Mouse (Mus musculus) frontal cortex, postnatal 36 days (tissue): ENCODE results near the gene Ltb4r2.
A peak's percentile ranks its signal among the peaks of the same experiment; 100 is the strongest.

Experiments
- DNase-seq, 2 experiments: peaks; one replicate each; pipeline ENCODE4 v3.0.0; 2022; ENCODE audit warnings: low spot score in 2 of 2

Gene Ltb4r2

DNA sequence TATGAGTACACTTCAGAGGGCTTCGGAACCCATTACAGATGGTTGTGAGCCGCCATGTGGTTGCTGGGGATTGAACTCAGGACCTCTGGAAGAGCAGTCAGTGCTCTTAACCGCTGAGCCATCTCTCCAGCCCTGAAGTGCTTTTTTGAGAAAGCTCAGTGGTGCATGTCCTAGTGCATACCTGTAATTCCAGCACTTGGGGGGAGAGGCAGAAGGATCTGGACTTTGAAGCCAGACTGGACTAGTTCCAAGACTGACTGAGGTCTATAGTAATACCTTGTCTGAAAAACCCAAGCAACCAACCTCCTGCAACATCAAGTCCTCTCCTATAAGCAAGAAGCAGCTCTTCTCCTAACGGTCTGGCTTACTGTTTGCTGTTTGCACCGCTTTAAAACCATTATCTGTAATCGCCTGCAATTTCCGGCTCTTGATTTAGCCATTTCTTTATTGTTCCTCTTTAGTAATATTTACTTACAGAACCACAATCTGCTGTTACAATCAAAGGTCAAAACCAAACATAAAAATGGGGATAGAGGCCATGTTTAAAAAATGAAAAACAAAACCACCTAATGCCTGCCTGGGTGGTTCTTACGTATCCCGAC lies 24.0 kb upstream of the Ltb4r2 start:
- DNase-seq, result no peak

DNA sequence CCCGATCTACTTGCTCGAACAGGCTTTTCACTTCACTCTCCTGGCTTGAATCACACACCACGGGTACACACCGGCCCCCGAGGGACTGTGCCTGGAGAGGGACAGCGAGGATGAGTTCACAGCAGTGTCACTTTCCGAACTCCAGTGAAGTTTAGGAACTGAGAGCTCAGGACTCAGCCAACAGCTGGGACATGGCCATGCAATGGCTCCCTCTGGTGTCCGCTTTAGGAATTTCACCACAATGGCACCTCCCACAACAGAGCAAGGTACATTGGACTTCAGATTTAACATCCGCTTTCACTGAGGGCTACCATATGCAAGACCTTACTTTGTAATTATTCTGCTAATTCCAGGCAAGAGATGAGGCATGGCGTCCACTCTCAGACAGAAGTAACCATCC lies 17.5 kb upstream of the Ltb4r2 start:
- DNase-seq, result peak; percentile 87 to 90

DNA sequence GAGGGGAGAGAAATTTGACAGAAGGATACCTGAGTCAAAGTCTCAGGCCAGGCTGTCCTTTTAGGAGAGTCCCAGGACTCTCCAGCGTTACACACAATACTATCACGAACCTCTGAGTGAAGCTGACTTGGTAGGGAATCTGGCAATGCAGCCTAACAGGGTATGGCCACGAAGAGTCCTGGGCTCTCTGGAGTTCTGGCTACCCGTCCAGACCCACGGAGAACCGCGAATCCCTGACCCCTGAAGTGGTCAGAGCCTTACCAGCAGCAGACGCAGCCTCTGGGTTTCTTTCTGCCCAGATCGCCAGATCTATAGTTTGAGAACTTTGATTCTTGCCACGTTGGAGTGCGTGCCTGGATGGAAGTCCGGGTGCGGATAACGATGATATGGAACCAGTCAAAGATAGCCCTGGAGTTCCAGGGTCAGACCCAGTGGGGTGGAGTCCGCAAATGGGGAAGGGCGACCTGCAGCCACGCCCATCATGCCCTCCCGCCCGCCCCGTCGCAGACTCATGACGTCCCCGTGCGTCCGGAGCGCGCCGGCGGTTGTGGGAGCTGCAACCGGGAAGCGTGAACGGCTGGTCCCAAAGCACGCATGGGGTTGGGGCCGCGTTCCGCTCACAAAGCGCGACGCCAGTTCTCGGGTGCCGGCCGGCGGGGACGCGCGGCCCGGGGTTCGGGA lies 15.9 kb upstream of the Ltb4r2 start, which contains the start of the genes Dhrs1 and Nop9:
TSS of gene Dhrs1 (minus strand) at position 511 of the 681 bp plus-strand sequence.
TSS of gene Nop9 (plus strand) at position 514 of the 681 bp plus-strand sequence.
- peak; percentile 84 to 86 for DNase-seq

DNA sequence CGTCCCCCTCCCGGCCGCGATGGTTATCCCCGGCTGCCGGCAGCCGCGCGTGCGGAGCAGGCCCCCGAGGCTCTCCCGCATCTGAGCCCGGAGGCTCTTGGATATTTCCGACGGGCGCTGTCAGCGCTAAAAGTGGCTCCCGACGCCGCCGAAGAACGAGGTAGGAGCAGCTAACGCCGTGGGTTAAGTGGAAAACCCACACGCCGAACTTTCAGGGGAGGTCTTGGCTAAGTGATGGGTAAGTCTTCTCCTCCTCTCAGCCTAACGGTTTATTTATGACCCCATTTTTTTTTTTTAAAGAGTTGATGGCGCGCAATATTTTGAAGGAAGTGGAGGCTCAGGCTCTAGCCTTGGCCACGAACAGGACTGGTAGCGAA lies 15.4 kb upstream of the Ltb4r2 start:
- DNase-seq, result no peak

DNA sequence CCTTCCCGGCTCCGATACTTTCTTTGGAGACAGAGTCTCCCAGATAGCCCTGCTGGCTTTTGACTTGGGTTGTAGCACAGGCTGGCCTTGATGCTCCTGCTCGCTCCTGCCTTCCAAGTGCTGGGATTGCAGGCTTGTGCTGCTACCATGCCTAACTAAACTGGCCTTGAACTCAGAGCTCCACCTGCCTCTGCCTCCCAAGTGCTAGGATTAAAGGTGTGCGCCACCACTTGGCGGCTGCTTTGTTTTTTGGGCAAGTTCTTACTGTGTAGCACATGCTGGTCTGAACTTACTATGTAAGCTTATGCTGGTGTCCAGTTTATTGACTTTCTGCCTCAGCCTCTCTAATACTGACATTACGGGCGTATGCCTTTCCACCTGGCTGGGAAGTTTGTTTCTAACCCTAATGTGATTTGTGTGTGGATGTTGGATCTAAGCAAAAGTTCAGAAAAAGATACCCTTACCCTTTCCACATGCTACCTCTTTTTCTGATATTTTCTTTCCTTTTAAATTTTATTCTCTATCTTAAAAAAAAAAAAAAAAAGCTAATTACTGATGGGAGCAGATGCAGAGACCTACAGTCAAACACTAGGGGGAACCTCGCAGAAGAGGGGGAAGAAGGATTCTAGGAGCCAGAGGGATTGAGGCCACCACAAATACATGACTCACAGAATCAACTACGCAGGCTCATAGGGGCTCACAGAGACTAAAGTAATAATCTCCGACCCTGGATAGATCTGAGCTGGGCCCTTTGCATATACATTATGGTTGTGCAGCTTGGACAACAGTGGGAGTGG lies 14.0 kb upstream of the Ltb4r2 start:
- DNase-seq, result no peak

DNA sequence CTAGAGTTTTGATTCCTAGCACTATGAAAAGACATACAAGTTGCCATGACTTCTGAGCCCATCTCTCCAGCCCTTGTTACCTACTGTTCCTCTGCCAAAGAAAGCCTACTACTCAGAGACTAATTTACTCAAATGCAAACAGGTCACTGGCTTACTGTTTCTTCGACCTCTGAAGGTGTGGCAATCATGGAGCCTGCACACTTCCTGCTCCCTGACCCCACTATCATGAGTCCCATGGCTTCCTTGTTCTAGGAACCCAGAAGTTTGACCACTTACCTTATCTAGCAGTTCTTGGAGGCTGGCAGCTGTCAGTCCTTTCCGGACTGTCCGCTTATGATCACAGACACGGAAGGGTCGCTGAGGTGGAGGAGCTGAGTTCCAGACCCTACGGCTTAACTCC lies 3.7 kb upstream of the Ltb4r2 start:
- DNase-seq, result no peak

DNA sequence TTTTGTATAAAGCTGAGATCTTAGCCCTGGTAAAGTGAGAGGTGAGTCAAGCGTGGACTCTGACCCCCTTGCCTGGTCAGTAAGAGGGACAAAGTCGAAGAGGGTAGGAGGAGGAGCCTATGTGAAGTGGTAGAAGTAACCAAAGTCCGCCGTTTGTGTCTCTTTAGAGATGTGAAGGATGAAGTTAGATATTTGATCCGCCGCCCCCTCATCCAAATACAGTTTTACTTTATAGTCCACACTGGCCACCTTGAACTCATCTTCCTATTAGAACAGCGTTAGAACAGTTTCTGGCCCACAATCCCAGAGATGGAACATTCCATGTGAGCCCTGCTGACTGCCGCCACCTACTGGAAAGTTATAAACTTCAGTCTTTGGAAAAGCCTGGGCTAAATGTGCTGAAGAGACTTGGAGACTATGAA lies 2.9 kb upstream of the Ltb4r2 start, which contains the start of gene Cideb:
TSS of gene Cideb (minus strand) at position 96 of the 422 bp plus-strand sequence.
- DNase-seq, result peak in 1 of 2 experiments; percentile 44

DNA sequence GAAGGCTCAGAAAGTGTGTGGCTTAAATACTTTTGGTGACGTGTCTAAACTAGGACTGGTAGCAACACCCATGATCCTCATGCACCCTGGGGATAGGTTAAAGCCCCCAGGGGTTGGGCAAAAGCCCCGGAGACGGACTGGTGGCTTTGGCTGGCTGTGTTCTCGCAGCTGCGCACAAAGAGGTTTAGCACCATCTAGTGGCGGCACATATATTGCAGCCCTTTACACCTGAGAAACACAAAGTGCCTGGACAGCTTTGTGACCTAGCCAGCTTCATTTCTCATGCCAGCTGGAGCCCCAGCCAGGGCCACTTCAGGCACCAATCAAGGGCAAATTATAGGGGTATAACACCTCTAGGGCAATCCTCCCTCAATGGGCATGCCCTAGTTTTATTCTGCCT lies 1.1 kb upstream of the Ltb4r2 start:
- peak; percentile 85 to 90 for DNase-seq

DNA sequence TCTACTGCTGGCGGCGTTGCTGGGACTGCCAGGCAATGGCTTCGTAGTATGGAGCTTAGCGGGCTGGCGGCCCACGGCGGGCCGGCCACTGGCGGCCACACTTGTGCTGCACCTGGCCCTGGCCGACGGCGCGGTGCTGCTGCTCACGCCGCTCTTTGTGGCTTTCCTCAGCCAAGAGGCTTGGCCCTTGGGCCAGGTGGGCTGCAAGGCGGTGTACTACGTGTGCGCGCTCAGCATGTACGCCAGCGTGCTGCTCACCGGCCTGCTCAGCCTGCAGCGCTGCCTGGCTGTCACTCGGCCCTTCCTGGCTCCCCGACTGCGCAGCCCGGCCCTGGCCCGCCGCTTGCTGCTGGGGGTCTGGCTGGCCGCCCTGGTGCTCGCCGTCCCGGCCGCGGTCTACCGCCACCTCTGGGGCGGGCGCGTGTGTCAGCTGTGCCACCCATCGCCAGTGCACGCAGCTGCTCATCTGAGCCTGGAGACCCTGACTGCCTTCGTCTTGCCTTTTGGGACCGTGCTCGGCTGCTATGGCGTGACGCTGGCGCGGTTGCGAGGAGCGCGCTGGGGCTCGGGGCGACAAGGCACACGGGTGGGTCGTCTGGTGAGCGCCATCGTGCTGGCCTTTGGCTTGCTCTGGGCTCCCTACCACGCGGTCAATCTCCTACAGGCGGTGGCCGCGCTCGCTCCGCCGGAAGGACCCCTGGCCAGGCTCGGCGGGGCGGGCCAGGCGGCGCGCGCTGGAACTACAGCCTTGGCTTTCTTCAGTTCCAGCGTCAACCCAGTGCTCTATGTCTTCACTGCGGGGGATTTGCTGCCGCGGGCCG lies 983 bp downstream of the Ltb4r2 start:
- DNase-seq, result peak; percentile 39 to 40

DNA sequence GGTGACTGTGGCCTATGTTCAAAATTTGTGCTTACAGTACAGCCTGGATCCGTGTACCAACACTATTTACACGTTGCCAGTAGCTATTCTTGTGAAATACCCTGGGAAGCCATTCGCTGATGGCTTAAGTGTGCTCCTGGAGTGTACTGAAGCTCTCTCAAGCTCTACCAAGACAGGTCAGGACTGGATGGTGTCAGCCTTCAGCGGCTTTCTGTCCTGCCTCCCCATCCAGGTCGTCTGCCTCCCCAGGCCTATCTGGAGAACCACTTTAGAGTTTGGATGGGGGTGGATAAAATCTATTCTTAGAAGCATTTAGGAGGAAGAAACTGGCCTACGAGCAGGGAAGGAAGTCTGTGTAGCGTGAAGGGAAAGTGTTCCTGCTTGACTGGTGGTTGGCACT lies 1.9 kb downstream of the Ltb4r2 start:
- peak in 1 of 2 experiments; percentile 17 for DNase-seq

DNA sequence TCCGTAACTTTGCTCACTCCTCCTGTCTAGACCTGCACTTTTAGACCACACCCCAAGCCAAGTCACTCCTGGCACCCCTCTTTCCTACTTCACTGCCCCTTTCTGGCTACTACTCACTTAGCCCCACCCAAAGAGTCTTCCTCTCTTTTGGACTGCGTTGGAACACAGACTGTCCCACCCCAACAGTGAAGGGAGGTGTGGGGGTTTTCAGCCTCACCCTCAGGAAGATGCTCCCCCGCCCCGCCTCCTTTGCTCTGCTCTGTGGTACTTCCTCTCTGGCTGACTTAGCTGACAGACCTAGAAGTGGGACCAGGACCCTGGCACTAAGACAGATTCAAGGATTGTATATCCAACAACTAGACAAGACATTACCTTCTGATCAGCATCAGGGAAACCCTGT lies 4.5 kb downstream of the Ltb4r2 start, which contains the start of gene Ltb4r1:
TSS of gene Ltb4r1 (plus strand) at position 267 of the 400 bp plus-strand sequence.
- no peak for DNase-seq

DNA sequence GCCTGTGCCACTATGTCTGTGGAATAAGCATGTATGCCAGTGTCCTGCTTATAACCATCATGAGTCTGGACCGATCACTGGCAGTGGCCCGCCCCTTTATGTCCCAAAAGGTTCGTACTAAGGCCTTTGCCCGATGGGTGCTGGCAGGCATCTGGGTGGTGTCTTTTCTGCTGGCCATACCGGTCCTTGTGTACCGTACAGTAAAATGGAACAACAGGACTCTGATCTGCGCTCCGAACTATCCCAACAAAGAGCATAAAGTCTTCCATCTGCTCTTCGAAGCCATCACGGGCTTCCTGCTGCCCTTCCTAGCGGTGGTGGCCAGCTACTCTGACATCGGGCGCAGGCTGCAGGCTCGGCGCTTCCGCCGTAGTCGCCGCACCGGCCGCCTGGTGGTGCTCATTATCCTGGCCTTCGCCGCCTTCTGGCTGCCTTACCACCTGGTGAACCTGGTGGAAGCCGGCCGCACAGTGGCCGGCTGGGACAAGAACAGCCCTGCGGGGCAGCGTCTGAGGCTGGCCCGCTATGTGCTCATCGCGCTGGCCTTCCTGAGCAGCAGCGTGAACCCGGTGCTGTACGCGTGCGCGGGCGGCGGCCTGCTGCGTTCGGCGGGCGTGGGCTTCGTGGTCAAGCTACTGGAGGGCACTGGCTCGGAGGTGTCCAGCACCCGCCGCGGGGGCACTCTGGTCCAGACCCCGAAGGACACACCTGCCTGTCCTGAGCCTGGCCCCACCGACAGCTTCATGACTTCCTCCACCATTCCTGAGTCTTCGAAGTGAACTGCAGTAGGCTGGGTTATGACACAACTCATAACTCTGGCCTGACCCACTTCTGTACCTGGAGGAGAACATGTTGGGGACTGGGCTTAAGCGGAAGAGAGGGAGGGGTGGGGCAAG lies 6.5 kb downstream of the Ltb4r2 start:
- peak in 1 of 2 experiments; percentile 28 for DNase-seq

DNA sequence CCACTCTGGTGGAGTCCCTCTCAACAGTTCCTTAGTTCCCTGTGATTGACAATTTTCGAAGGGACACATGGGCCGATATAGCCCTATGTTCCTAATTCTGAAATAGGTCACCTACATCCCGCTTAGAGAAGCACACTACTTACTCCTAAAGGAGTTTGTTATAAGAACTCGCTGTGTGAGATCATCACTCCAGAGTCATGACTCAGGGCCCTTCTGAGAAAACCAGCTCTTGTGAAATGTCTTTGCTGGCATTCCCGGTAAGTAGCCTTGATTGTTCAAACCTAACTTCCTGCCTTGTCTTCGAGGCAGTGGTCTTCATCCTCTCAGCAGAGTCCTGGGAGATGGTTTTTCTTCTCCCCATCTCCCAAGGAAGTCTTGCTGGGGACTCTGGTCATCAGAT lies 7.3 kb downstream of the Ltb4r2 start:
- DNase-seq, result no peak

DNA sequence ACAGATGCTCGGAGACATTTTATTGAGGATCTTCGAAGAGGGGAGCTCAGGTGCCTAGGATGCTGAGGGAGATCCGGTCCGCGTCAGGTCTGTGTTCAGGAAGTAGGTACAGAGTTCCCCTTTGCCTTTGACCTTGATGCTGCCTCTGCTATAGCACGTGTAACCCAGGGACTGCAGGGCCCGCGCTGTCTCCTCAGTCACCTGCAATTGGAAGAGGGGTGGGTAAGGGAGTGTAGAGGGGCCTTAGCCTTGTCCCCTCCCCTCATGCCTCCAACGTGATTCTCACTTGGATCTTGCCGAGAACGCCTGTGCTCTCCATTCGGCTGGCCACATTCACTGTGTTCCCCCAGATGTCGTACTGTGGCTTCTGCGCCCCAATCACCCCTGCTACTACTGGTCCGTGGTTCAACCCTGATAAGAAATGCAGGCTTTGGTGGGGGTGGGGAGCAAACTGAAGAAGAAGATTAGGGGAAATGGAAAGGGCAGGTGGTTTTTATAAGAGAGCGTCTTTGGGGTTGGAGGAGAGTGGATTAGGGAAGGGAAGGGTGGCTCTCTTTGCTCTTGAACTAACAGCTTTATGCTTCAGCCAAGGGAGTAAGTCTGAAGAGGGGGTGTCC lies 8.0 kb downstream of the Ltb4r2 start:
- DNase-seq, result no peak

DNA sequence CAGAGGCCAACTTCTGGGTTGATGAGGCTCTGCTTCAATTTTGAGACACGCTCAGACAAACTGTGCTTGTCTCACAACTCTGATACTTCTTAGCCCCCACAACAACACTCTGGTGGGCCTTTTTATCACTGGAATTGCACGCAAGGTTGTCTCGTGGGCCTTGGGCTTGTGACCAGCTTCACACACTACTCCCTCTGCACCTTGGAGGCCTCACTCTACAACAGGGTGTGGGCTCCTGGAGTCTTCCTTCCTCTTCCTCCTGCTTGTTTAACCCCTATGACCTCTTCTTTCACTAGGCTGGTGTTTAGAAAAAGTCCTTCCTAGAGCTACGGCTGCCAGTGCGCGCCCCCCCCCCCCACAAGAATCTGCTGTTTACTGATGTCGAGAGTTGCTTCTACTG lies 15.5 kb downstream of the Ltb4r2 start:
- DNase-seq, result no peak

DNA sequence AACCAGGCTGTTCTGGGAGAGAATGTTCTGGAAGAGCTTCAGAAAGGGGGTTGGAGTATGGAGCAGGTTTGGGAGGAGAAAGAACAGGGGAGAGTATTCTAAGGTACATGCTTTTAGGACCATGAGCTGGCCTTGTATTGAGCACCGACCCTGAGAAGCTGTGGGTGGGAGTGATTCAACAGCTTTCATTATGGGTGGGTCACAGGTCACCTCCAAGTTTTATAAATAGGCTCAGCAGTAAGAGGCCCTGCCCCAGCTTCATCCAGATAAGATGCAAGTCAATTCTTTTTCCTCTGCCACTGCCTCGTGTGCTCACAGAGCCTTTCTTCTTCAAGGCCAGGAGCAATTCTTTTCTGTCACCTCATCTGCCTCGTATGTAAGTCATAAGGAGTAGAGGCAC lies 15.9 kb downstream of the Ltb4r2 start:
- DNase-seq, result no peak

DNA sequence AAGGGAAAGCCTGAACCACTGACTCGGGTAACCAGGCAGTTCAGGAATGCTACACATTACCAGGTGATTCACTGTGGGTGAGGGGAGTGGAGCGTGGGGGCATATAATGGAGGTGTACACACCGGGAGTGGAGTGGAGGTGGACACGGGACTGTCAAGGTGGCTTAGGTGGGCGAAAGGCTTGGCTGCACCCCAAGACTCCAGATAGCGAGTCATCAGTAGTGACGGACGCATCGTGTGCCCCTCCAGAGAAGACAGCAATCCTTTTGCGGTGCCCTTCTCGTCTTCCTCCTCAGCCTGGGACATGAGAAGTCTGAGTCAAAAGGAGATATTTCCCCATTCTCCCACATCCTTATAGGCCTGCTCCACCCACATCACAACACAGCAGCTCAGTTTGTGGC lies 16.6 kb downstream of the Ltb4r2 start:
- no peak for DNase-seq

DNA sequence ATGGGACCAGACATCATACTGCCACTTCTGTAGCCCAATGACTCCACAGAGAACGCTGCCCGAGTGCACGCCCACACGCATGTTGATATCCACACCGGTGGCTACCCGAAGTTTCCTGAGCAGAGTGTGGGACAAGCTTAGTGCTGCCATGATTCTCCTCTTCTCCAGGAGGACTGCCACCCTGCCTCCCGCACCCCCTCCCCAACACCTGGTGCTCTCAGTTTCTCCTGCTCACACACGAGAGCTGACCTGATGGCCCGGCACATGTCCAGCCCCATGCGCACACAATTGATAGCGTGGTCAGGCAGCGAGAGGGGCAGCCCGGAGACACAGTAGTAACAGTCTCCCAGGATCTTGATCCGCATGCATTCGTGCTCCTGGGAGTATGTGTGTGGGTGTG lies 17.5 kb downstream of the Ltb4r2 start:
- no peak for DNase-seq

DNA sequence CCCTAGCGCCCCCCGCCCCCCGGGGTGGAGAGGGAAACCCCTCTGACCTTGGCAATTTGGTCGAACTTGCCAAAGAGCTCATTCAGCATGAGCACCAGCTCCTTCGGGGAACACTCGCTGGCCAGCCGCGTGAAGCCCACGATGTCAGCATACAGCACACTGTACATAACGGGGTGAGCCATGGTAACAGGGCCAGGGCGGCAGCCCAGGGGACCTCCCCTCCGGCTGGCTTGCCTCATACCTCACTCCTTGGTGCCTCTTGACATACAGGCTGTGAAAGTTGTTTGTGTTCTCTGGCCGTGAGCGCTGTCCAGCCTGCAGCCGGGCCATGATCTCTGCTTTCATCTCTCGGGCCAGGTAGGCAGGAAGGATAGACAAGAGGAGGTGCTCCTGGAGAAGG lies 18.4 kb downstream of the Ltb4r2 start:
- no peak for DNase-seq

DNA sequence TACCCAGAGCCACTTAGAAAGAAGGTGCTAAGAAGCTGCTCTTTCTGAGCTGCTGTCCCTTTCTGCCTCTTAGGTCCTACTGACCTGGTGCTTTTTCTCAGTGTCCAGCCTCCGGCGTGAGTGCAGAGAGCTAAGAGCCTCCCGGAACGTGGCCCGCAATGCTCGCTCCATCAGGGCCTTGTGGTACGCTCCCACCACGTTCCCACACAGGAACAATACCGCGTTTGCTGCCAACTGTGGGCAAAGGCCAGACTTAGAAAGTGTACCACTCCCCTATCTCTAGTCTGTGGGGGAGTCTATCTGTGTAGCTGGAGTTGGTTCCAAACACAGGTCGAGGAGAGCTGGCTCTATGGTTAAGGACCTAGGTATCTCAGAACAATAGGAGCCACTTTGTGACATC lies 19.5 kb downstream of the Ltb4r2 start:
- no peak for DNase-seq
